Mouse (Mus musculus): ENCODE results near the gene Elf1. TPM values are rescaled to one million over a fixed set of nuclear protein-coding genes. Genes with fewer than 3 reads are reported as not detected.

The Elf1 gene
- polyA plus RNA-seq, 1 experiment from 2014 or later = 3.7 TPM

- Histone ChIP-seq H3K36me3 (ENCODE audit: poor library complexity, severe bottlenecking) (peaks cover 79% of the 10 kb centered on the region), H3K27ac (no peak overlapping the region), H3K9ac (no peak overlapping the region), H3K9me3 (replicated peaks) (no peaks in the 10 kb centered on the region), H3K4me2 (no peak overlapping the region), H3K4me1 (peaks cover 3% of the 10 kb centered on the region; the same call in 1 of the 2 replicates), H3K27me3 (no peaks in the 10 kb centered on the region), H3K4me3 (no peak overlapping the region)
- WGBS = 97% methylated on average over 2 of the region's 2 CpGs
- no peak for ATAC-seq
Measured at GRCm38 (mm10) chr14:79473384-79473783, 7.6 kb upstream of the Elf1 start.

DNA sequence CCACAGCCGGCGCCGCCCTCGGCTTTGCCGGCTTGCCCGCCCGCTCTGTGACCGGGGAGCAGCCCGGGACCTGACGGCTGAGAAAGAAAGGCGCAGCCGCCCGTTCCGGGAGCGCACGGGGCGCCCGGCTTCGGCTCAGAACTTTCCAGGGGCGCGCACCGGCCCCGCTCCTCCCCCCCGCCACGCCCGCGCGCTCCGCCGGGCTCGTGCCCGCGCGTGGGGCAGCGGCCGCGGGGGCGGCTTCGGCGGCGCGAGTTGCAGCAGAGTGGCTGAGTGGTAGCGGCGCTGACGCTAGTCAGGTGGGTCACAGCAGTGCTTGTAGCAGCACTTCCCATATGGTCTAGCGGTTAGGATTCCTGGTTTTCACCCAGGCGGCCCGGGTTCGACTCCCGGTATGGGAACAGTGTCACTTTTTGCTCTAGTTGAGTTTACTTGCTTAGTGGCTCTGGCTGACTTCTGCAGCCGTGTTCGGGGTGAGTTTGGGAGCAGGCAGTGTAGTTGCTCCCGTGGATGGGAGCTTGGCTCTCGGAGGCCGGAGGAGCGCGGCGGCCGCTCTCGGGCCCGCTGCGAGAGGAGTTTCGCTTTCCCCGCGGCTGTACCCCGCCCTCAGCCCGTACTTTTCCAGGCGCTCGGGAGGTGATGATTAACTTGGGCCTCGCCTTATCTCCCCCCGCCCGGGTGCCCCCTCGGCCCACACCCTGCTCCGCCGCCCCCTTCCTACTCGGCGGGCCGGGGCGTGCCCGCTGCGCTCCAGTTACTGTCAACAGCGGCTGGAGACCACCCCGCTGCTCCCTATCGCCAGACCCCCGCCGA, 551 bp downstream of the Elf1 start, which contains the start of gene Wbp4:
Wbp4 (minus strand) TSS at position 182 of the 813 bp plus-strand sequence.
- peaks cover 13% of the 10 kb centered on the region for H3K36me3 ChIP-seq (ENCODE audit: poor library complexity, severe bottlenecking)

GRCm38 (mm10) chr14:79482251-79482661, 1.3 kb downstream of the Elf1 start:
- no peak for ATAC-seq
- H3K4me2 ChIP-seq = peak overlapping the region; percentile 66
- H3K4me1 ChIP-seq = peaks cover 44% of the 10 kb centered on the region
- under 1% methylated on average over 11 of the region's 11 CpGs for WGBS
- peak overlapping the region; percentile 83 for H3K4me3 ChIP-seq
- peak overlapping the region; percentile 82 for H3K9ac ChIP-seq
- H3K36me3 ChIP-seq (ENCODE audit: poor library complexity, severe bottlenecking) = peaks cover 8% of the 10 kb centered on the region
- no peaks in the 10 kb centered on the region for H3K9me3 ChIP-seq (replicated peaks)
- peak overlapping the region; percentile 100 for H3K27ac ChIP-seq
- H3K27me3 ChIP-seq = peaks cover 6% of the 10 kb centered on the region; the same call in 1 of the 2 replicates

More for the DNA sequence above, 551 bp downstream of the Elf1 start, which contains the start of gene Wbp4:
- peak within 1 kb of the TSS; percentile 97 for H3K9ac ChIP-seq
- H3K4me1 ChIP-seq = peaks cover 37% of the 10 kb centered on the region
- under 1% methylated on average over 69 of the region's 86 CpGs for WGBS
- peak; percentile 95 for ATAC-seq
- peak within 1 kb of the TSS; percentile 83 for H3K4me3 ChIP-seq
- no peaks in the 10 kb centered on the region for H3K9me3 ChIP-seq (replicated peaks)
- H3K4me2 ChIP-seq = peak within 1 kb of the TSS; percentile 66
- peaks cover 2% of the 10 kb centered on the region; the same call in 1 of the 2 replicates for H3K27me3 ChIP-seq
- H3K27ac ChIP-seq = peak within 1 kb of the TSS; percentile 100

GRCm38 (mm10) chr14:79482747-79483355, 1.9 kb downstream of the Elf1 start:
- 29% methylated on average over 15 of the region's 15 CpGs for WGBS
- ATAC-seq = no peak
- Histone ChIP-seq H3K27me3 (peaks cover 6% of the 10 kb centered on the region; the same call in 1 of the 2 replicates), H3K9ac (peak overlapping the region; percentile 82), H3K4me3 (peak overlapping the region; percentile 83), H3K9me3 (replicated peaks) (no peaks in the 10 kb centered on the region), H3K36me3 (ENCODE audit: poor library complexity, severe bottlenecking) (peaks cover 6% of the 10 kb centered on the region; the same call in 1 of the 2 replicates), H3K4me1 (peaks cover 49% of the 10 kb centered on the region), H3K4me2 (peak overlapping the region; percentile 66), H3K27ac (peak overlapping the region; percentile 100)

DNA sequence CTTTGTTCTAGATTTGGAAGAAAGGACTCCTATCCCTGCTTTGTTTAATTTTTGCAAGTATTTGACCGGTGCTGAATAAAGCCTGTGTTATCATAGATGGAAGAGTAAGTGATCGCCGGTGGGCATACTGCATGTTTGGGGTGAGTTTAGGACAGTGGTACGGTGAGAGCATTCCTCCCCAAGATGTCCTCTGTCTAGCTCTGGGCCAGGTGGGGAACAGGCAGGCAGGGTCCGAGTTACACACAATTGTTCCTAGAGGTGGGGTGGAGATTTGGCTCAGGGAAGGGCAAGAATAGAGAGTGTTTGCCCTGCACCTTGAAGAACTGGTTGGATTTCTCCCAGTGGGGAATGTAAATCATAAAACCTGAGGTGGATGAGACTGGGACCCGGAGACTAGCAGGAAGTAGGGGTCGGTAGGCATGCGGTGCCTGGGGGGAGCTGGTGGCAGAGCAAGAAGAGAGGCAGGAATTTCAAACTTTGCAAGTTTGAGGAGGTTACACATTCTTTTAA, 2.7 kb downstream of the Elf1 start:
- Histone ChIP-seq H3K9ac (0 out of 2 replicates have a peak overlapping the region, but pooled peaks have one; percentile 82), H3K27ac (no peak overlapping the region), H3K4me1 (peaks cover 44% of the 10 kb centered on the region), H3K36me3 (ENCODE audit: poor library complexity, severe bottlenecking) (no peaks in the 10 kb centered on the region), H3K4me3 (no peak overlapping the region), H3K9me3 (replicated peaks) (no peaks in the 10 kb centered on the region), H3K4me2 (peak overlapping the region; percentile 66; the same call in 1 of the 2 replicates), H3K27me3 (peaks cover 6% of the 10 kb centered on the region; the same call in 1 of the 2 replicates)
- 82% methylated on average over 8 of the region's 8 CpGs for WGBS
- no peak for ATAC-seq

- Histone ChIP-seq H3K27me3 (peaks cover 6% of the 10 kb centered on the region; the same call in 1 of the 2 replicates), H3K36me3 (ENCODE audit: poor library complexity, severe bottlenecking) (no peaks in the 10 kb centered on the region), H3K27ac (no peak overlapping the region), H3K9me3 (replicated peaks) (no peaks in the 10 kb centered on the region), H3K4me3 (peak overlapping the region; percentile 36; the same call in 1 of the 2 replicates), H3K9ac (no peak overlapping the region; the same call in 1 of the 2 replicates), H3K4me2 (peak overlapping the region; percentile 59), H3K4me1 (peaks cover 29% of the 10 kb centered on the region)
- 27% methylated on average over 8 of the region's 8 CpGs for WGBS
- ATAC-seq = no peak
Measured at GRCm38 (mm10) chr14:79486617-79486992, 5.6 kb downstream of the Elf1 start.

- peak overlapping the region; percentile 36 for H3K4me3 ChIP-seq
- no peak overlapping the region for H3K27ac ChIP-seq
- peak overlapping the region; percentile 59 for H3K4me2 ChIP-seq
- H3K36me3 ChIP-seq (ENCODE audit: poor library complexity, severe bottlenecking) = no peaks in the 10 kb centered on the region
- H3K4me1 ChIP-seq = peaks cover 29% of the 10 kb centered on the region
- peak; percentile 23; the same call in 1 of the 2 replicates for ATAC-seq
- WGBS = 9% methylated on average over 19 of the region's 19 CpGs
- no peaks in the 10 kb centered on the region for H3K9me3 ChIP-seq (replicated peaks)
- peaks cover 6% of the 10 kb centered on the region; the same call in 1 of the 2 replicates for H3K27me3 ChIP-seq
- peak overlapping the region; percentile 52 for H3K9ac ChIP-seq
Measured at GRCm38 (mm10) chr14:79486993-79487731, 6.2 kb downstream of the Elf1 start.

DNA sequence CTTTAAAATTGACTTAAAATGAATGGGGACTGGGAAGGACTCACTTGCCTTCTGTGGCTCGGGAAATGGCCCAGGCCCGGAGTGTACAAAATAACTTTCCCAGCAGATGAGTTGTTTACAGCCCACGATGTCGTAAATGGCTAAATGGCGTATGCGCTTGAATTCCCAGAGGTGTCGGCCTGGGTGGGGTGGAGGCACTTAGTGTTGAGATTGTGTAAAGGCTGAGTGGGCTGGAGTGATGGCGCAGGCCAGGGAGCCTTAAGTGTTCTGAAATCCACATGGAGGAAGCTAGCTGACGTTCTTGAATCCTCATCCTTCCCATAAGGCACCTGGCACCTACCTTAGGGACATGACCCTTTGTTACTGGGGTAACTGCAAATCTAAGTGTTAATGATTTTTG, 7.5 kb downstream of the Elf1 start:
- Histone ChIP-seq H3K36me3 (ENCODE audit: poor library complexity, severe bottlenecking) (no peaks in the 10 kb centered on the region), H3K4me3 (no peak overlapping the region), H3K9ac (no peak overlapping the region), H3K27me3 (peaks cover 6% of the 10 kb centered on the region; the same call in 1 of the 2 replicates), H3K9me3 (replicated peaks) (no peaks in the 10 kb centered on the region), H3K27ac (no peak overlapping the region), H3K4me2 (no peak overlapping the region), H3K4me1 (peaks cover 18% of the 10 kb centered on the region)
- WGBS = 89% methylated on average over 9 of the region's 9 CpGs
- no peak for ATAC-seq

- Histone ChIP-seq H3K4me3 (no peak overlapping the region), H3K4me2 (no peak overlapping the region), H3K9ac (no peak overlapping the region), H3K27ac (no peak overlapping the region), H3K36me3 (ENCODE audit: poor library complexity, severe bottlenecking) (no peaks in the 10 kb centered on the region), H3K4me1 (peaks cover 14% of the 10 kb centered on the region), H3K9me3 (replicated peaks) (no peaks in the 10 kb centered on the region), H3K27me3 (peaks cover 6% of the 10 kb centered on the region; the same call in 1 of the 2 replicates)
- no peak for ATAC-seq
- WGBS = 87% methylated on average over 12 of the region's 12 CpGs
Measured at GRCm38 (mm10) chr14:79489150-79489549, 8.2 kb downstream of the Elf1 start.

GRCm38 (mm10) chr14:79490246-79490645, 9.3 kb downstream of the Elf1 start:
- no peaks in the 10 kb centered on the region for H3K9me3 ChIP-seq (replicated peaks)
- H3K9ac ChIP-seq = no peak overlapping the region
- H3K36me3 ChIP-seq (ENCODE audit: poor library complexity, severe bottlenecking) = no peaks in the 10 kb centered on the region
- 75% methylated on average over 3 of the region's 3 CpGs for WGBS
- no peak overlapping the region for H3K27ac ChIP-seq
- no peak overlapping the region for H3K4me2 ChIP-seq
- ATAC-seq = no peak
- peaks cover 6% of the 10 kb centered on the region; the same call in 1 of the 2 replicates for H3K27me3 ChIP-seq
- H3K4me1 ChIP-seq = peaks cover 14% of the 10 kb centered on the region
- no peak overlapping the region for H3K4me3 ChIP-seq

- Histone ChIP-seq H3K4me1 (no peaks in the 10 kb centered on the region), H3K4me3 (no peak overlapping the region), H3K27ac (no peak overlapping the region), H3K27me3 (no peaks in the 10 kb centered on the region), H3K9ac (no peak overlapping the region), H3K36me3 (ENCODE audit: poor library complexity, severe bottlenecking) (no peaks in the 10 kb centered on the region), H3K4me2 (no peak overlapping the region), H3K9me3 (replicated peaks) (no peaks in the 10 kb centered on the region)
- no peak for ATAC-seq
- WGBS = 92% methylated on average over 6 of the region's 6 CpGs
Measured at GRCm38 (mm10) chr14:79494349-79494748, 13.4 kb downstream of the Elf1 start.

All from forebrain, embryonic 13.5 days (tissue).